Mouse (Mus musculus): ENCODE results near the gene Gprin3. TPM values are rescaled to one million over a fixed set of nuclear protein-coding genes. Genes with fewer than 3 reads are reported as not detected.
"Not testable (repeated sequence)": the region's sequence is repeated elsewhere in the genome, so short reads cannot be mapped to it uniquely, and the experiment has no call there.

The Gprin3 gene
- total RNA-seq, 2 experiments from 2014 or later = 0.66 to 1.0 TPM

- DNase-seq = no peak
These were observed 74.8 kb downstream of the Gprin3 start for GRCm38 (mm10) chr6:59351108-59351789.

DNA sequence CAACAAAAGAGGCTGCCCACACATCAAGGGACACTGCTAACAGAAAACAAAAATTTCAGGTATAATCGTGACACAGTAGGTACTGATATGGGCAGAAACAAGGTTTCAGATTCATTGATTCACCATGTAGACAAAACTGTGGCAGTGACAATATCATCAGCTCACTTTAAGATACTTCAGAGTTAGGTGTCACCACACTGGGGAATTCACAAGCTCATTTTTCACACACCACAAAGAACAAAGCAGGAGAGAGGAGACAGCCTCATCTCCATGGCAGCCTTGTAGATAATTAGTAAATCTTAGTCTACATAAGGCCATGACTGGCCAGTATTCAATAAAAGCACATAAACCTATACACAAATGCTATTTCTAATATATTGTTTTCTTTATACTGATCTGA is 77.4 kb downstream of the Gprin3 start:
- DNase-seq = no peak

- DNase-seq = no peak
These were observed 84.9 kb downstream of the Gprin3 start for GRCm38 (mm10) chr6:59341146-59341545.

DNA sequence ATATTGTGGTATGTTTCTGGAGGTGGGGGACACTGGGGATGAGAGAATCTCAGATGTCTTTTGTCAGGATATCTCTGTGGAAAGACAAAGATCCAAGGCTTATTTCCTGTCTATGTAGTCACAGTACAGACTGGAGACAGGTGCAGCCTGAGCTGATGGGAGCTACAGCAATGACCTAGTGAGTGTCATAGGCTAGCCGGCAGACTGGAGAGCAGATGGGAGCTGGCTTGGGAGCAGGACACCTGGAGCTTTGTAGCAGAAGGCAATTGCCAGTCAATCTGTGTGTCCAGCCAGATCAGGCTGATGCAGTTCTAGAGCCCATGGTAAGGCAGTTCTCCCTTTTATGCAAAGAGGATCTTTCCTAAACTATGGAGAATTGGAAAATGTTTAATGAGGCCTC is 97.8 kb downstream of the Gprin3 start:
- no peak for DNase-seq

DNA sequence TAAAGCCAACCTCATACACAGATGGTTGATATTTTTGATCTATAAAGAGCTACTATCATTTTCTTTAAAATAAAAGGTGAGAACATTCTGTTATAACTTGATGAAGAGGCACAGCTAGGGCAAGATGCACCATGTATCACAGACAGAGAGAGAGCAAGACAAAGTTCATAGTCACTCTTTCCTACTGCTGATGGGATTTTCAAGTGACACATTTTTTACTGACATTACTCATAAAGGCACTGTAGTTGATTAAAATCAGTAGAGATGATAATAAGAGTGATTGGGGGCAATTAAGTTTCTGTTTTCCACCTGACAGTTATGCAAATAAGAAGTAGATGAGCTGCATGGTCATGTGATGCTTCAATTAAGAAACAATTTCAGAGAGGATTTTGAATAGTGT is 110.2 kb downstream of the Gprin3 start:
- no peak for DNase-seq

GRCm38 (mm10) chr6:59315090-59315489 is 111.0 kb downstream of the Gprin3 start:
- DNase-seq = no peak

GRCm38 (mm10) chr6:59313162-59313561 is 112.9 kb downstream of the Gprin3 start:
- DNase-seq = no peak

DNA sequence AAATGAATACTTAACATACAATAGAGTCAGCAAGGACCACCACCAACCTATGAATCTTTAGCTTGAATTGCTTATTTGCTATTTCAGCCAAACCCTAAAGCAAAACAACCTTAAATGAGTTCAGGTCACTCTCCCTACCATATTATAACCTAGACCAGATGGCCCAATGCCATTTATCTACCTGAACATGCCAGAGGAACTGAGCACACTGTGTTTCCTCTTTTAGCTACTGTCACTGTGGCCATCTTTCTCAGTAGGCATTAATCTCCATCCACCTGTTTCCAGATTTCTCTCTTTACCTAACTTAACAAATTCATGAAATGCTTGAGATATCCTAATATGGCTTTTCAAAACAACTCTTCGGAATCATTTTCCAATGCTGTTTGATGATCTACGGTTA is 114.9 kb downstream of the Gprin3 start:
- DNase-seq = no peak

GRCm38 (mm10) chr6:59304235-59304942 is 121.7 kb downstream of the Gprin3 start:
- not testable (repeated sequence) for DNase-seq

DNA sequence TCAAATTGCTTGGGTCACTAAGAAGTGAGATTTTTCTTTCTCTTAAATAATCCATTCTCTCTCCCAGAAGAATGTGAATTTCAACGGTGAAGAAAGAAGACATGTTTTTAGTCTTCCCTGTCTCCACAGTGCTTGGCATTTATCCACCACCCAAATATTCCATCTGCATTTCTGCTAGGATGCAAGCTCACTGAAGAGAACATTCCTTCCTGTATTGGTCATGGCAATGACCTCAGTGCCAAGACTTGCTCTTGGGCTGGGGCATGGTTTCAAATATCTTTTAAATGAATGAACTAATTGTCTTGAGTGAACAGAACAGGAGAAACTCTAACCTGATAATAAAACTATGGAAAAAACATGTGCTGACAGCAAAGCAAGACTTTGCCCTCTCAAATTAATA is 123.1 kb downstream of the Gprin3 start:
- DNase-seq = no peak

Other genes starting within 250 kb of the Gprin3 start
- 10 to 100 TPM in 1 of 2 experiments, 1 to 10 TPM in 1; 9.8 to 10.9 TPM for gene Tigd2, start 217.4 kb downstream of the Gprin3 start, total RNA-seq (2021)